Mouse (Mus musculus): Measurements from ENCODE around the gene Hist1h4b. TPM values are rescaled to one million over a fixed set of nuclear protein-coding genes. Genes with fewer than 3 reads are reported as not detected.

Hist1h4b gene
- total RNA-seq, 1 experiment from 2014 or later: 308 TPM

- no peak for DNase-seq
Measured at GRCm38 (mm10) chr13:23740256-23740840, 16.5 kb upstream of the Hist1h4b start.

- DNase-seq: no peak
Measured at GRCm38 (mm10) chr13:23740910-23741309, 15.9 kb upstream of the Hist1h4b start.

GRCm38 (mm10) chr13:23742007-23742406 is 14.8 kb upstream of the Hist1h4b start:
- no peak for DNase-seq

DNA sequence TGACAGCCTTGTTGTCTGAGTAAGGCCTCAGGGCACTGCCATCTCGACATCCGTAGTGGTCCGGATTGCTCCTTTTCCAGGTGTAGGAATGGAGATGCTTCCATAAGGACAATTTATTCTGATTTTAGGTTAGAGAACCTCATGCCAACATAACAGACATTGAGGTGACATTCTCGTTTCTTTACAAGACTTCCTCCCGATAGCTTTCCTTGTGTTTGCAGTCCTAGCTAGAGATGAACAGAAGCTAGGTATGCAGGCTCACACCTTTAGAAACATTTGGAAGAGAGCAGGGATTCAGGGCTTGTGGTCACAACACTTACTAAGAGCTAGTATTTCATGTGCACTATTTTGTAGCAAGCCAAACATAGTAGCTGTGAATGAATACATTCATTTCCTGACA is 13.6 kb upstream of the Hist1h4b start:
- DNase-seq: no peak

- DNase-seq: no peak
Measured at GRCm38 (mm10) chr13:23743963-23744362, 12.8 kb upstream of the Hist1h4b start.

- no peak for DNase-seq
Measured at GRCm38 (mm10) chr13:23744421-23745380, 12.1 kb upstream of the Hist1h4b start.

- DNase-seq: peak; percentile 90
Measured at GRCm38 (mm10) chr13:23745381-23746161, 11.2 kb upstream of the Hist1h4b start, which contains the start of gene Hist1h3c. TSS of gene Hist1h3c (minus strand) at chr13:23745602.

GRCm38 (mm10) chr13:23746201-23747080 is 10.4 kb upstream of the Hist1h4b start, which contains the start of gene Hist1h2bb:
TSS of gene Hist1h2bb (plus strand) at chr13:23746734.
- peak; percentile 69 for DNase-seq

GRCm38 (mm10) chr13:23747081-23747891 is 9.5 kb upstream of the Hist1h4b start:
- no peak for DNase-seq

- no peak for DNase-seq
Measured at GRCm38 (mm10) chr13:23747892-23748288, 8.9 kb upstream of the Hist1h4b start.

- DNase-seq: no peak
Measured at GRCm38 (mm10) chr13:23749563-23750121, 7.2 kb upstream of the Hist1h4b start.

GRCm38 (mm10) chr13:23750839-23751477 is 5.9 kb upstream of the Hist1h4b start, which contains the start of gene Hist1h2ab:
TSS of gene Hist1h2ab (plus strand) at chr13:23751126.
- peak; percentile 49 for DNase-seq

DNA sequence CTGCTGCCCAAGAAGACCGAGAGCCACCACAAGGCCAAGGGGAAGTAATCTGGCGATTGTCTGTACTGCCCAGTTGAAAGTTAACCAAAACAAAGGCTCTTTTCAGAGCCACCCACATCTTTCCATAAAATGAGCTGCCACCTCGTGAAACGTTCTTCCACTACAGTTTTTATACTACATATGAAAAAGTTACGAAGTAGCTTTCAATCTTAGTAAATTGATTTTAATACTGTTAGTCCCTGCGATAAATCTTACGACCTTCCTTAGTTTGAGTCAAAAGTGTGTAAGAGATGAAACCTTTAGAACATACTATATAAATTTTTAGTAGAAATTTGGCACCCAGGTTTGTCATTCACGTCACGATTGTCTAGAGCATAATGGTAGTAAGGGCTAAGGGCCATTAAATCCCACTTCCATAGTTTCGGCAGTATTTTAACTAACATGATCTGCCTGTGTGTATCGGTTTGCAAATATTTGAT is 5.3 kb upstream of the Hist1h4b start:
- DNase-seq: no peak

DNA sequence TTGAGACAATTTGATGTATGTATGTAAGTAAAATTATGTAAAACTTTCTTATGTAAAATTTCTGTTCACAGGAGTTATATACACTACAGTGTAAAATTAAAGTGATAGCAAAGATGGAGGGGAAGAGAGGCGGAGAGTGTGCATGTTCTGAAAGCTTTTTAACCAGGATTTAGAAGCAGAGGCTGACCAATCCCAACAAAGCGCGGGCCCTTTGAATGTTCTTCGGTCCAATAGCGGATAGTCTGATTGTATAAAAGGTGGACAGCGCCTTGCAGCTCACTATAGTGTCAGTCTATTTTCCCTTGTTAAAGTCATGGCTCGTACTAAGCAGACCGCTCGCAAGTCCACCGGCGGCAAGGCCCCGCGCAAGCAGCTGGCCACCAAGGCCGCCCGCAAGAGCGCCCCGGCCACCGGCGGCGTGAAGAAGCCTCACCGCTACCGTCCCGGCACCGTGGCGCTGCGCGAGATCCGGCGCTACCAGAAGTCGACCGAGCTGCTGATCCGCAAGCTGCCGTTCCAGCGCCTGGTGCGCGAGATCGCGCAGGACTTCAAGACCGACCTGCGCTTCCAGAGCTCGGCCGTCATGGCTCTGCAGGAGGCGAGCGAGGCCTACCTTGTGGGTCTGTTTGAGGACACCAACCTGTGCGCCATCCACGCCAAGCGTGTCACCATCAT is 4.6 kb upstream of the Hist1h4b start, which contains the start of gene Hist1h3b:
TSS of gene Hist1h3b (plus strand) at position 201 of the 675 bp plus-strand sequence.
- peak; percentile 93 for DNase-seq

GRCm38 (mm10) chr13:23752742-23753172 is 4.1 kb upstream of the Hist1h4b start:
- DNase-seq: no peak

DNA sequence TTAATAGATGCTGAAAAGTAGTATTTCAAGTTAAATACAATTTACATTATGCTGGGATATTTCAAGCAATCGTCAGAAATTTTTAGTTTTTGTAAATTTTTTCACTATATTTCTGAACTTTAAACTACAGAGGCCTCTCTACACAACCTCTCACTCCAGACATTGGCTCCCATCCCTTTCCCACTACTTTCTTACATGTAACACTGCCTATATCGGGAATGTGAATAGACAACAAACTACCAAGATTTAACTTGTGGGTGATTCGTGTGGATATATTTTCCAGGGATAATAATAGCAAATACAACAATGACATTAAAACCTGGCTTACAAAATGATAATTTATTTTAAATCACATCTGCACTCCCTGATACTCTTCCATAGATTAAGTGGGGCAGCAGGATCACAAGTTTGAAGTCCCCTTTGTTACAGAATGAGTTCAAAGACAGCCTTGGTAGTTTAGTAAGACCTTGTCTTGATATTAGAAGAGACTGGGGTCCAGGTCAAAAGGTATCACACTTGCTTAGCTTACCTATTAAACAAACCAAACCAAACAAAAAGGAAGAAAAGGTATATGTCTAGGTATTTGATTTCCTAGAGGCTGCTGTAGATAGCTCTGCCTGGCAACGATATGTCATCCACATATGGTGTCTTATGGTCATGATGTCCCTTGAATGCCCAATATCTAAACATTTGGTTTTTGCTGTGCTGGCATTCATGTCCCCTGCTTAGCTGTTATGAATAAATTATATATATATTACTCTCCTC is 3.3 kb upstream of the Hist1h4b start:
- no peak for DNase-seq

DNA sequence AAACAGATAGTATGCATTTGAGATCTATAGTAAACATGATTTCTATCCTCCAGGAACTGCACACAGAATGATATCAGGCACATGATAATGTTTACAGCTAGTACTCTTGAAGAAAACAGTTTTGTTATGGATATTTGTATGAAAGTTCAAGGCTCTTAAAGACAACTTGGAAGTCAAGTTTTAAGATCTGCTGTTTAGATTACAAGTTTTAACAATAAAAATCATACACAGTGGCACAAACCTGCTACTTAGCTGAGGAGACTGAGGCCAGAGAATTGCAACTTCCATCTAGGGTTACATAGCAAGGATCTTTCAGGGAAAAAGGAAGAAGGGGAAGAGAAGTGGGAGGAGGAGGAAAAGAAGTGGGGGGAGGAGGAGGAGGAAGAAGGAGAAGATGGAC is 1.8 kb upstream of the Hist1h4b start:
- no peak for DNase-seq
